Mouse (Mus musculus): Measurements from ENCODE around the gene Olfr523.
A peak's percentile ranks its signal among the peaks of the same experiment; 100 is the strongest.
"Not testable (repeated sequence)": the region's sequence is repeated elsewhere in the genome, so short reads cannot be mapped to it uniquely, and the experiment has no call there.

Gene Olfr523

GRCm38 (mm10) chr7:140172936-140173335 lies at the start of gene Olfr523:
Gene Olfr523 (plus strand): TSS chr7:140173217.
- no peak for ATAC-seq (ENCODE audit: low TSS enrichment)

- no peak for ATAC-seq (ENCODE audit: low TSS enrichment)
Observed at GRCm38 (mm10) chr7:140124382-140124781, 48.6 kb upstream of the Olfr523 start.

GRCm38 (mm10) chr7:140125278-140126021 lies 47.6 kb upstream of the Olfr523 start:
- ATAC-seq (ENCODE audit: low TSS enrichment): peak; percentile 97

GRCm38 (mm10) chr7:140126022-140126350 lies 47.0 kb upstream of the Olfr523 start:
- peak; percentile 1; the same call in 1 of the 2 replicates for ATAC-seq (ENCODE audit: low TSS enrichment)

- no peak for ATAC-seq (ENCODE audit: low TSS enrichment)
Observed at GRCm38 (mm10) chr7:140126934-140127333, 46.1 kb upstream of the Olfr523 start.

- ATAC-seq (ENCODE audit: low TSS enrichment): no peak
Observed at GRCm38 (mm10) chr7:140127911-140128310, 45.1 kb upstream of the Olfr523 start.

GRCm38 (mm10) chr7:140132184-140132583 lies 40.8 kb upstream of the Olfr523 start:
- not testable (repeated sequence) for ATAC-seq (ENCODE audit: low TSS enrichment)

- ATAC-seq (ENCODE audit: low TSS enrichment): not testable (repeated sequence)
Observed at GRCm38 (mm10) chr7:140134033-140134432, 39.0 kb upstream of the Olfr523 start.

GRCm38 (mm10) chr7:140135106-140135770 lies 37.8 kb upstream of the Olfr523 start:
- ATAC-seq (ENCODE audit: low TSS enrichment): no peak

- peak; percentile 92 for ATAC-seq (ENCODE audit: low TSS enrichment)
Observed at GRCm38 (mm10) chr7:140137135-140138020, 35.6 kb upstream of the Olfr523 start, which contains the start of gene Mtg1. Gene Mtg1 (plus strand): TSS chr7:140137564.

- peak; percentile 25; the same call in 1 of the 2 replicates for ATAC-seq (ENCODE audit: low TSS enrichment)
Observed at GRCm38 (mm10) chr7:140138021-140138310, 35.1 kb upstream of the Olfr523 start.

GRCm38 (mm10) chr7:140141350-140141749 lies 31.7 kb upstream of the Olfr523 start:
- no peak for ATAC-seq (ENCODE audit: low TSS enrichment)

- no peak for ATAC-seq (ENCODE audit: low TSS enrichment)
Observed at GRCm38 (mm10) chr7:140144550-140144949, 28.5 kb upstream of the Olfr523 start.

GRCm38 (mm10) chr7:140153383-140153782 lies 19.6 kb upstream of the Olfr523 start:
- peak; percentile 14; the same call in 1 of the 2 replicates for ATAC-seq (ENCODE audit: low TSS enrichment)

- ATAC-seq (ENCODE audit: low TSS enrichment): peak; percentile 23; the same call in 1 of the 2 replicates
Observed at GRCm38 (mm10) chr7:140153829-140154217, 19.2 kb upstream of the Olfr523 start.

- ATAC-seq (ENCODE audit: low TSS enrichment): peak; percentile 87
Observed at GRCm38 (mm10) chr7:140154218-140154927, 18.6 kb upstream of the Olfr523 start, which contains the start of gene Sprn. Gene Sprn (minus strand): TSS chr7:140154877.

GRCm38 (mm10) chr7:140160363-140160762 lies 12.7 kb upstream of the Olfr523 start:
- ATAC-seq (ENCODE audit: low TSS enrichment): no peak

- no peak for ATAC-seq (ENCODE audit: low TSS enrichment)
Observed at GRCm38 (mm10) chr7:140164664-140165063, 8.4 kb upstream of the Olfr523 start, which contains the start of gene Olfr522. Gene Olfr522 (minus strand): TSS chr7:140164764.

- ATAC-seq (ENCODE audit: low TSS enrichment): peak; percentile 76
Observed at GRCm38 (mm10) chr7:140167950-140168349, 5.1 kb upstream of the Olfr523 start.

- ATAC-seq (ENCODE audit: low TSS enrichment): no peak
Observed at GRCm38 (mm10) chr7:140169386-140169785, 3.6 kb upstream of the Olfr523 start.

GRCm38 (mm10) chr7:140170863-140171262 lies 2.2 kb upstream of the Olfr523 start:
- ATAC-seq (ENCODE audit: low TSS enrichment): no peak

Data from frontal cortex, adult (tissue).